Mouse (Mus musculus): Measurements from ENCODE around the gene Tln2. TPM values are rescaled to one million over a fixed set of nuclear protein-coding genes. Genes with fewer than 3 reads are reported as not detected.

Tln2 gene
- polyA plus RNA-seq, 1 experiment from 2014 or later: 28.6 TPM

GRCm38 (mm10) chr9:67214191-67214985 lies 345.1 kb downstream of the Tln2 start:
- 64% methylated on average over 3 of the region's 3 CpGs for WGBS

GRCm38 (mm10) chr9:67213275-67213674 lies 346.2 kb downstream of the Tln2 start:
- ATAC-seq (ENCODE audit: insufficient number of reproducible peaks, low FRiP score, low TSS enrichment, low read depth): no peak
- Histone ChIP-seq H3K27ac (no peak overlapping the region), H3K9me3 (no peaks in the 10 kb centered on the region), H3K9ac (no peak overlapping the region), H3K27me3 (no peaks in the 10 kb centered on the region), H3K4me2 (0 out of 2 replicates have a peak overlapping the region, but pooled peaks have one; percentile 19), H3K4me1 (peaks cover 16% of the 10 kb centered on the region), H3K36me3 (no peaks in the 10 kb centered on the region), H3K4me3 (no peak overlapping the region)
- WGBS: 47% methylated on average over 6 of the region's 6 CpGs

More at GRCm38 (mm10) chr9:67214191-67214985, 345.1 kb downstream of the Tln2 start:
- ATAC-seq (ENCODE audit: insufficient number of reproducible peaks, low FRiP score, low TSS enrichment, low read depth): no peak
- H3K4me1 ChIP-seq: peaks cover 10% of the 10 kb centered on the region; the same call in 1 of the 2 replicates
- H3K36me3 ChIP-seq: no peaks in the 10 kb centered on the region
- H3K4me2 ChIP-seq: no peak overlapping the region
- H3K27me3 ChIP-seq: no peaks in the 10 kb centered on the region
- H3K9ac ChIP-seq: no peak overlapping the region
- H3K4me3 ChIP-seq: no peak overlapping the region
- H3K9me3 ChIP-seq: no peaks in the 10 kb centered on the region
- no peak overlapping the region for H3K27ac ChIP-seq

- 81% methylated on average over 4 of the region's 4 CpGs for WGBS
Measured at GRCm38 (mm10) chr9:67211220-67211619, 348.3 kb downstream of the Tln2 start.

GRCm38 (mm10) chr9:67209451-67209850 lies 350.1 kb downstream of the Tln2 start:
- Histone ChIP-seq H3K27ac (no peak overlapping the region), H3K4me2 (no peak overlapping the region), H3K27me3 (no peaks in the 10 kb centered on the region), H3K4me3 (no peak overlapping the region), H3K36me3 (no peaks in the 10 kb centered on the region), H3K4me1 (peaks cover 14% of the 10 kb centered on the region), H3K9me3 (no peaks in the 10 kb centered on the region), H3K9ac (no peak overlapping the region)
- no peak for ATAC-seq (ENCODE audit: insufficient number of reproducible peaks, low FRiP score, low TSS enrichment, low read depth)
- WGBS: 94% methylated on average over 9 of the region's 9 CpGs

More at GRCm38 (mm10) chr9:67211220-67211619, 348.3 kb downstream of the Tln2 start:
- Histone ChIP-seq H3K36me3 (no peaks in the 10 kb centered on the region), H3K4me3 (no peak overlapping the region), H3K4me2 (no peak overlapping the region), H3K4me1 (peaks cover 19% of the 10 kb centered on the region), H3K27ac (no peak overlapping the region), H3K27me3 (no peaks in the 10 kb centered on the region), H3K9me3 (no peaks in the 10 kb centered on the region), H3K9ac (no peak overlapping the region)
- ATAC-seq (ENCODE audit: insufficient number of reproducible peaks, low FRiP score, low TSS enrichment, low read depth): no peak

- no peak for ATAC-seq (ENCODE audit: insufficient number of reproducible peaks, low FRiP score, low TSS enrichment, low read depth)
- Histone ChIP-seq H3K9ac (no peak overlapping the region), H3K27me3 (no peaks in the 10 kb centered on the region), H3K9me3 (no peaks in the 10 kb centered on the region), H3K4me1 (peaks cover 10% of the 10 kb centered on the region), H3K36me3 (no peaks in the 10 kb centered on the region), H3K4me3 (no peak overlapping the region), H3K27ac (no peak overlapping the region), H3K4me2 (no peak overlapping the region)
- WGBS: 29% methylated on average over 3 of the region's 3 CpGs
Measured at GRCm38 (mm10) chr9:67208420-67208819, 351.1 kb downstream of the Tln2 start.

GRCm38 (mm10) chr9:67205175-67205574 lies 354.3 kb downstream of the Tln2 start:
- no peak overlapping the region for H3K4me2 ChIP-seq
- 66% methylated on average over 4 of the region's 4 CpGs for WGBS
- H3K27me3 ChIP-seq: no peaks in the 10 kb centered on the region
- H3K4me3 ChIP-seq: no peak overlapping the region
- no peaks in the 10 kb centered on the region for H3K36me3 ChIP-seq
- H3K9me3 ChIP-seq: no peaks in the 10 kb centered on the region
- H3K4me1 ChIP-seq: peaks cover 9% of the 10 kb centered on the region
- H3K27ac ChIP-seq: no peak overlapping the region
- H3K9ac ChIP-seq: no peak overlapping the region
- ATAC-seq (ENCODE audit: insufficient number of reproducible peaks, low FRiP score, low TSS enrichment, low read depth): no peak

GRCm38 (mm10) chr9:67196609-67197008 lies 362.9 kb downstream of the Tln2 start:
- Histone ChIP-seq H3K9ac (no peak overlapping the region), H3K9me3 (no peaks in the 10 kb centered on the region), H3K27ac (no peak overlapping the region), H3K36me3 (no peaks in the 10 kb centered on the region), H3K4me3 (no peak overlapping the region), H3K27me3 (no peaks in the 10 kb centered on the region), H3K4me2 (no peak overlapping the region), H3K4me1 (peaks cover 6% of the 10 kb centered on the region; the same call in 1 of the 2 replicates)
- no peak for ATAC-seq (ENCODE audit: insufficient number of reproducible peaks, low FRiP score, low TSS enrichment, low read depth)
- 95% methylated on average over 8 of the region's 8 CpGs for WGBS

- Histone ChIP-seq H3K9ac (no peak overlapping the region), H3K4me1 (peaks cover 11% of the 10 kb centered on the region; the same call in 1 of the 2 replicates), H3K27ac (no peak overlapping the region), H3K4me2 (no peak overlapping the region), H3K9me3 (no peaks in the 10 kb centered on the region), H3K4me3 (no peak overlapping the region), H3K36me3 (no peaks in the 10 kb centered on the region), H3K27me3 (no peaks in the 10 kb centered on the region)
- WGBS: 48% methylated on average over 6 of the region's 7 CpGs
- no peak for ATAC-seq (ENCODE audit: insufficient number of reproducible peaks, low FRiP score, low TSS enrichment, low read depth)
Measured at GRCm38 (mm10) chr9:67195306-67195705, 364.2 kb downstream of the Tln2 start.

GRCm38 (mm10) chr9:67191488-67192331 lies 367.8 kb downstream of the Tln2 start:
- peak; percentile 55; the same call in 1 of the 2 replicates for ATAC-seq (ENCODE audit: insufficient number of reproducible peaks, low FRiP score, low TSS enrichment, low read depth)
- Histone ChIP-seq H3K9me3 (no peaks in the 10 kb centered on the region), H3K4me1 (peaks cover 11% of the 10 kb centered on the region; the same call in 1 of the 2 replicates), H3K36me3 (no peaks in the 10 kb centered on the region), H3K27ac (no peak overlapping the region), H3K27me3 (no peaks in the 10 kb centered on the region), H3K4me3 (no peak overlapping the region), H3K4me2 (no peak overlapping the region), H3K9ac (no peak overlapping the region)
- WGBS: 43% methylated on average over 10 of the region's 10 CpGs

GRCm38 (mm10) chr9:67187686-67188085 lies 371.8 kb downstream of the Tln2 start:
- H3K27ac ChIP-seq: no peak overlapping the region
- 72% methylated on average over 5 of the region's 5 CpGs for WGBS
- no peaks in the 10 kb centered on the region for H3K9me3 ChIP-seq
- no peaks in the 10 kb centered on the region for H3K36me3 ChIP-seq
- H3K4me2 ChIP-seq: no peak overlapping the region
- peaks cover 12% of the 10 kb centered on the region for H3K4me1 ChIP-seq
- no peaks in the 10 kb centered on the region for H3K27me3 ChIP-seq
- no peak for ATAC-seq (ENCODE audit: insufficient number of reproducible peaks, low FRiP score, low TSS enrichment, low read depth)
- no peak overlapping the region for H3K9ac ChIP-seq
- no peak overlapping the region for H3K4me3 ChIP-seq

- 48% methylated on average over 4 of the region's 4 CpGs for WGBS
- H3K4me2 ChIP-seq: no peak overlapping the region
- no peaks in the 10 kb centered on the region for H3K27me3 ChIP-seq
- H3K36me3 ChIP-seq: no peaks in the 10 kb centered on the region
- no peak for ATAC-seq (ENCODE audit: insufficient number of reproducible peaks, low FRiP score, low TSS enrichment, low read depth)
- H3K27ac ChIP-seq: no peak overlapping the region
- H3K9me3 ChIP-seq: no peaks in the 10 kb centered on the region
- H3K4me1 ChIP-seq: peaks cover 15% of the 10 kb centered on the region
- H3K4me3 ChIP-seq: no peak overlapping the region
- H3K9ac ChIP-seq: no peak overlapping the region
Measured at GRCm38 (mm10) chr9:67187182-67187581, 372.3 kb downstream of the Tln2 start.

- Histone ChIP-seq H3K9ac (no peak overlapping the region), H3K36me3 (no peaks in the 10 kb centered on the region), H3K9me3 (no peaks in the 10 kb centered on the region), H3K27ac (no peak overlapping the region), H3K27me3 (no peaks in the 10 kb centered on the region), H3K4me3 (no peak overlapping the region), H3K4me1 (peaks cover 18% of the 10 kb centered on the region), H3K4me2 (no peak overlapping the region)
- ATAC-seq (ENCODE audit: insufficient number of reproducible peaks, low FRiP score, low TSS enrichment, low read depth): no peak
- WGBS: 81% methylated on average over 2 of the region's 2 CpGs
Measured at GRCm38 (mm10) chr9:67184556-67184955, 374.9 kb downstream of the Tln2 start.
